Mouse (Mus musculus): Measurements from ENCODE around the gene Gm49369. TPM values are rescaled to one million over a fixed set of nuclear protein-coding genes. Genes with fewer than 3 reads are reported as not detected.

Gm49369 gene
- polyA plus RNA-seq, 1 experiment = not detected

DNA sequence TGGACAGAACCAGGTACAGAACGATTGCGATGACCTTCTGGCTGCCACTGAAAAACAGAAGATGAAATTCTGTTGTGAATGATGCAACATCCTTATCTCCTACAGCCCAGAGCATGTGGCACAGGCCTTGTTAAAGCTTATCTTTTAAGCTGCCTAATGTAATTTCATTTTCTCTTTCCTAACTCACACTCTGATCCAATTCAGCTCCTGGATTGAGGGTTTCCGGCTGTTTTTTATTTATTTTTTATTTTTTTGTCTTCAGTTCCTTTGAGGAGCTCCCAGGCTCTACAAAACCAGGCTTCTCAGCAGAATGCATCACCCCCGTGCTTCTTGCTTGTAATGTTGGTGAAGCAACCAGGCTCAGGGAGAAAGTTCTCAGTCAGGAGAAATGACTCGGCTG lies 37.4 kb upstream of the Gm49369 start:
- Histone ChIP-seq H3K4me1 (ENCODE audit: control insufficient read depth, insufficient read depth, low read length) (no peaks in the 10 kb centered on the region), H3K27ac (ENCODE audit: insufficient read depth, low read length) (no peak overlapping the region), H3K36me3 (ENCODE audit: control insufficient read depth, insufficient read depth, low read length, poor library complexity, severe bottlenecking) (no peaks in the 10 kb centered on the region), H3K4me3 (ENCODE audit: low read depth, low read length) (no peak overlapping the region), H3K9me3 (replicated peaks; ENCODE audit: control insufficient read depth, insufficient read depth, low read length, poor library complexity, severe bottlenecking) (peaks cover 5% of the 10 kb centered on the region), H3K9ac (ENCODE audit: low read depth, poor library complexity, severe bottlenecking) (no peak overlapping the region), H3K27me3 (ENCODE audit: control insufficient read depth, insufficient read depth, low read length, poor library complexity, severe bottlenecking) (no peaks in the 10 kb centered on the region)
- TF ChIP-seq CTCF (IDR thresholded peaks at IDR 0.05; ENCODE audit: low read depth, low read length) (no peak), POLR2A (IDR thresholded peaks at IDR 0.05; ENCODE audit: insufficient read depth, low read length) (no peak), EP300 (IDR thresholded peaks at IDR 0.05; ENCODE audit: insufficient read depth, low read depth, low read length) (no peak)

DNA sequence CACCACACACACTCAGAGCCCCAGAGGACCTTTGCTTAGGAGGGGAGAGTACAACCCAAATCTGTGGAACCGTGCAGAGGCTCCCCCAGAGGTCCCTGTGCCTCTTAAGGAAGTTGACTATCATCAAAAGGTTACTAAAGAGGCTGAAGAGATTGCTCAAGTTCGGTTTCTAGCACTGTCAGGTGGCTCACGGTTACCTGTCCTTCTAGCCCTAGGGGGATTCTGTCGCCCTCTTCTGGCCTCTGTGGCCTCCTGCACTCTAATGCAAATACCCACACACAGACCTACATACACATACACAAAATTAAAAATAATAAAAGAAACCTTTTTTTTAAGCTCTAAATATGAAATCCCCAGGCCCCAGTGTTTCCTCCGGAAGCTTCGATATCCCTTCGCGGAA lies 36.2 kb upstream of the Gm49369 start:
- Histone ChIP-seq H3K9ac (ENCODE audit: low read depth, poor library complexity, severe bottlenecking) (no peak overlapping the region), H3K27ac (ENCODE audit: insufficient read depth, low read length) (no peak overlapping the region), H3K36me3 (ENCODE audit: control insufficient read depth, insufficient read depth, low read length, poor library complexity, severe bottlenecking) (no peaks in the 10 kb centered on the region), H3K4me1 (ENCODE audit: control insufficient read depth, insufficient read depth, low read length) (no peaks in the 10 kb centered on the region), H3K4me3 (ENCODE audit: low read depth, low read length) (no peak overlapping the region), H3K27me3 (ENCODE audit: control insufficient read depth, insufficient read depth, low read length, poor library complexity, severe bottlenecking) (no peaks in the 10 kb centered on the region), H3K9me3 (replicated peaks; ENCODE audit: control insufficient read depth, insufficient read depth, low read length, poor library complexity, severe bottlenecking) (peaks cover 5% of the 10 kb centered on the region)
- no peak for TF ChIP-seq EP300 (IDR thresholded peaks at IDR 0.05; ENCODE audit: insufficient read depth, low read depth, low read length)
- TF ChIP-seq POLR2A (IDR thresholded peaks at IDR 0.05; ENCODE audit: insufficient read depth, low read length) = no peak
- TF ChIP-seq CTCF (IDR thresholded peaks at IDR 0.05; ENCODE audit: low read depth, low read length) = peak; percentile 27

DNA sequence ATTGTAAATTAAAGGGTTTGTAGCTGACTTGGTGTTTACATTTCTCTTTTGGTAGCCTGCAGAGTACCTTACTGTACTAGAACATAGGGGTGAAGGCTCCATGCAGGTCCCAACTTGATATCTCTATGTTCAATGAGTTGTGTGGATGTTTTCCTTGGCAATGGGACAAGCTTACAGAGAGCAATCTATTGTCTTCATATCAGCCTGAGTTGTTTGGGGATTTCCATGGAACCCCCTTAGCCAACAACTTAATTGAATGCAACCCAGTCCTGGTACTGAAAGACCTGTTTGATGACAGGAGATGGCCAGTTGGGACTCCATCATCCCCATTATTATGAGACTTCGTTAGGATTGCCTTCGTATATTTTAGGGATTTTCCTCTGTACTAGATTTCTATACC lies 35.6 kb upstream of the Gm49369 start:
- TF ChIP-seq POLR2A (IDR thresholded peaks at IDR 0.05; ENCODE audit: insufficient read depth, low read length) = no peak
- no peak for TF ChIP-seq EP300 (IDR thresholded peaks at IDR 0.05; ENCODE audit: insufficient read depth, low read depth, low read length)

DNA sequence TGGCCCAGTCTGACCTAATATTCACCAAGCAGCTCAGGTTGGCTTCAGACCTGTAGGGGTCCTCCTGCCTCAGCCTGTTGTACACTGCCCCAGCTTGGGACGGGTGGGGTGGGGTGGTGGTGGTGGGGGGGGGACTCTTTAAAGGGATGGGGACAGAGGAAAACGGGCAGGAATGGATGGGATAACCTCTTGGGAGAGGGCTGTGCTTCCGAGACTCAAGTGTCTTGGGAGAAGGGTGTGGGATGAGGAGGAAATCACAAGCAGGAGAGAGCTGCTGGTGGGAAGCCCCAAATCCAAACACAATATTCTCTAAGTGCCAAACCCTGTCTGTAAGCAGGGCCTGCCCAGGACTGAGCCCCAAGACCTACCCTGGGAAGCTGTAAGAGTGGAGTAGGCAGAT lies 33.8 kb upstream of the Gm49369 start:
- Histone ChIP-seq H3K27ac (ENCODE audit: insufficient read depth, low read length) (no peak overlapping the region), H3K4me3 (ENCODE audit: low read depth, low read length) (no peak overlapping the region), H3K4me1 (ENCODE audit: control insufficient read depth, insufficient read depth, low read length) (no peaks in the 10 kb centered on the region), H3K27me3 (ENCODE audit: control insufficient read depth, insufficient read depth, low read length, poor library complexity, severe bottlenecking) (no peaks in the 10 kb centered on the region), H3K36me3 (ENCODE audit: control insufficient read depth, insufficient read depth, low read length, poor library complexity, severe bottlenecking) (no peaks in the 10 kb centered on the region), H3K9me3 (replicated peaks; ENCODE audit: control insufficient read depth, insufficient read depth, low read length, poor library complexity, severe bottlenecking) (peaks cover 5% of the 10 kb centered on the region), H3K9ac (ENCODE audit: low read depth, poor library complexity, severe bottlenecking) (no peak overlapping the region)
- TF ChIP-seq CTCF (IDR thresholded peaks at IDR 0.05; ENCODE audit: low read depth, low read length) = no peak
- no peak for TF ChIP-seq EP300 (IDR thresholded peaks at IDR 0.05; ENCODE audit: insufficient read depth, low read depth, low read length)
- no peak for TF ChIP-seq POLR2A (IDR thresholded peaks at IDR 0.05; ENCODE audit: insufficient read depth, low read length)

More for the DNA sequence above, 35.6 kb upstream of the Gm49369 start:
- Histone ChIP-seq H3K4me3 (ENCODE audit: low read depth, low read length) (no peak overlapping the region), H3K36me3 (ENCODE audit: control insufficient read depth, insufficient read depth, low read length, poor library complexity, severe bottlenecking) (no peaks in the 10 kb centered on the region), H3K9ac (ENCODE audit: low read depth, poor library complexity, severe bottlenecking) (no peak overlapping the region), H3K27me3 (ENCODE audit: control insufficient read depth, insufficient read depth, low read length, poor library complexity, severe bottlenecking) (no peaks in the 10 kb centered on the region), H3K9me3 (replicated peaks; ENCODE audit: control insufficient read depth, insufficient read depth, low read length, poor library complexity, severe bottlenecking) (peaks cover 5% of the 10 kb centered on the region), H3K4me1 (ENCODE audit: control insufficient read depth, insufficient read depth, low read length) (no peaks in the 10 kb centered on the region), H3K27ac (ENCODE audit: insufficient read depth, low read length) (no peak overlapping the region)

DNA sequence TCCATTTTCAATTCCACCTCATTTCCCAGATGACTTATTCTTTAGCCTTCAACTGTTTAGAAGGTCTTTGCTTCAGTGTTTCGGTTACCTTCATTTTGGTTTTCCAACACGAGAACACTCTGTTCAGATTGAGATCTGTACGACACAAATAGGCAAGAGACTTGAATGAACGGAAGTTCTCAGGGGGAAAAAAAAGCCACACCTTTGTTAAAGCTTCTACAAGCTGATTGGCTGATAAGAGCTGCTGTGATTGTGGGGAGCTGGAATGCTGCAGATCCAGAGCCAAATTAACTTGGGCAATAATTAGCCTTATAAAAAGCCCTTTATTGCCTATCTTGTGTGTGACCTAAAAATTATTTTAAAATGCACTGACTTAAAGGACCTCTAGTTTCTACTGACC lies 32.8 kb upstream of the Gm49369 start:
- H3K9me3 ChIP-seq (replicated peaks; ENCODE audit: control insufficient read depth, insufficient read depth, low read length, poor library complexity, severe bottlenecking) = peaks cover 5% of the 10 kb centered on the region
- H3K36me3 ChIP-seq (ENCODE audit: control insufficient read depth, insufficient read depth, low read length, poor library complexity, severe bottlenecking) = no peaks in the 10 kb centered on the region
- no peak overlapping the region for H3K27ac ChIP-seq (ENCODE audit: insufficient read depth, low read length)
- H3K9ac ChIP-seq (ENCODE audit: low read depth, poor library complexity, severe bottlenecking) = no peak overlapping the region
- no peaks in the 10 kb centered on the region for H3K4me1 ChIP-seq (ENCODE audit: control insufficient read depth, insufficient read depth, low read length)
- no peak for TF ChIP-seq EP300 (IDR thresholded peaks at IDR 0.05; ENCODE audit: insufficient read depth, low read depth, low read length)
- no peak for TF ChIP-seq CTCF (IDR thresholded peaks at IDR 0.05; ENCODE audit: low read depth, low read length)
- no peak for TF ChIP-seq POLR2A (IDR thresholded peaks at IDR 0.05; ENCODE audit: insufficient read depth, low read length)
- no peaks in the 10 kb centered on the region for H3K27me3 ChIP-seq (ENCODE audit: control insufficient read depth, insufficient read depth, low read length, poor library complexity, severe bottlenecking)
- no peak overlapping the region for H3K4me3 ChIP-seq (ENCODE audit: low read depth, low read length)

DNA sequence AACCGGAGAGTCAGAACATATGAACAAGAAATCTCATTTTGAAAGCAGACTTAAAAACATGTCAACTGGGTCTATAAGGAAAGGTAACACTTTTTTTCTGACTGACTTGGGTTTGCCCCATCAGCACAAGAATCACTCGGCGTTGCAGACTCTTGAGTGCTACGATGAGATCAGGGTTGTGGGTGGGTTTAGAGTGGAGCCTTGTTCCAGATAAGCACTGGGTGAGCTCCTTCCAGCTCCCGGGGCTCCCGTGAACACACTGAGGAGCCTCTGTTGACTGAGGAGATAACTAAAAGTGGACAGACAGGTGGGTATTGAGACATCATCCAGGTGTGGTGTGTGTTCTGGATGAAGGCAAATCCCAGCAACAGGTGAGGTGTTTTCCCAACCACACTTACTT lies 30.8 kb upstream of the Gm49369 start:
- Histone ChIP-seq H3K27me3 (ENCODE audit: control insufficient read depth, insufficient read depth, low read length, poor library complexity, severe bottlenecking) (no peaks in the 10 kb centered on the region), H3K27ac (ENCODE audit: insufficient read depth, low read length) (no peak overlapping the region), H3K36me3 (ENCODE audit: control insufficient read depth, insufficient read depth, low read length, poor library complexity, severe bottlenecking) (no peaks in the 10 kb centered on the region), H3K9ac (ENCODE audit: low read depth, poor library complexity, severe bottlenecking) (no peak overlapping the region), H3K4me3 (ENCODE audit: low read depth, low read length) (no peak overlapping the region), H3K9me3 (replicated peaks; ENCODE audit: control insufficient read depth, insufficient read depth, low read length, poor library complexity, severe bottlenecking) (no peaks in the 10 kb centered on the region), H3K4me1 (ENCODE audit: control insufficient read depth, insufficient read depth, low read length) (no peaks in the 10 kb centered on the region)
- TF ChIP-seq CTCF (IDR thresholded peaks at IDR 0.05; ENCODE audit: low read depth, low read length) = no peak
- no peak for TF ChIP-seq EP300 (IDR thresholded peaks at IDR 0.05; ENCODE audit: insufficient read depth, low read depth, low read length)
- TF ChIP-seq POLR2A (IDR thresholded peaks at IDR 0.05; ENCODE audit: insufficient read depth, low read length) = no peak
